8 mouse cellular contexts compared by ENCODE assay signal in the genomic region with DNA sequence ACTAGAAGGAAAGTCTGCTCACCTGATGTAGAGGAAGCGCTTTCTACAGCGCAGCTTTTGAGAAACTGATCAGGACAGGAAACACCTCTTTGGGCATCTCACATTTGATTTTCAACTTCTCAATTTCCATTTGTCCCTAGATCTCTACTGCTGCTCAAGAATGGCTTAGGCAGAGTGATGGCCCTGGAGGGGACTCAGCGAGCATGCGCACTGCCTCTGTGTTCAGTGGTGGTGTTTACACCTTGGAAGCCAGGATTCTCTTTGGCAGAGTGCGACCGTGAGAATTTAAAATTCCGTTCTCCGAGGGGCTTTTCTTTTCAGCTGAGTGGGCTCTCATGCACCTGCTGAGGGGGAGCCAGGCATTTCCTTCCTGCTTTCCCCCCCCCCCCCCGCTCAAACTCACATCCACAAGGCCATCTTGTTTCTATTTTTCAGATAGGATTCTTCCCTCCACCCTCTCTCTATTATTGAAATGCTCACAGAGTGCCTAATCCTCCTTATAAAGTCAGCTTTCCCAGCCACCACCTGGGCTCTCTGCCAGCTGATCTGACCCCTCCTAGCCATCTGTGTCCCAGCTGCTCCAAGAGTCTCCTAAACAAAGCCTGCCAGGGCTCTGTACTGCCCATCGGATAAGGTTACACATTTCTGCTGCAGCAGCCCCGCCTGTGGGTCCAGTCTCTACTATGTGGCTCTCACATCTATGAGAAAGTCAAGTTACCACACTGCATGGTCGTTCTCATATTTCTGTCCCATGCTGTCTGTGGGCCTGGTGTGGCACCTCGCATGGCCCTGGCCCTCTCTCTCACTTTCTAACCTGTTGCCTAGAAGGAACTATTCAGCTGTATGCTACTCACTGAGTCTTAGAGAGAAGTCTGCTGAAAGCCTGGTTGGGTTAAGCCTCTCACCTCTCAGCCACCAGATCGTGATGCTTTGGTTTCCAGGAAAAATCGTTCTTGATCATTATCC.
A peak's percentile ranks its signal among the peaks of the same experiment; 100 is the strongest.
DNase-seq lines count a peak whose midpoint lies in the region; ATAC-seq lines count a peak whose summit lies in the region.

No protein-coding gene starts in this region.

- H3K27ac ChIP-seq in hindbrain, embryonic 11.5 days (ENCODE audit: low read depth, low read length): peak overlapping the region; percentile 65
- peak overlapping the region; percentile 35 for H3K27ac ChIP-seq in lung, embryonic 15.5 days

- 56% methylated on average over 14 of the region's 15 CpGs for WGBS in hindbrain, embryonic 11.5 days
- WGBS in lung, embryonic 15.5 days: 37% methylated on average over 15 of the region's 15 CpGs

- no peak overlapping the region for H3K4me2 ChIP-seq in hindbrain, embryonic 11.5 days (replicated peaks; ENCODE audit: low read depth, low read length)
- H3K4me2 ChIP-seq in lung, embryonic 15.5 days: peak overlapping the region; percentile 8

- no peak overlapping the region for H3K4me3 ChIP-seq in hindbrain, embryonic 11.5 days (ENCODE audit: low read depth, low read length)
- H3K4me3 ChIP-seq in lung, embryonic 15.5 days: no peak overlapping the region

- H3K36me3 ChIP-seq in hindbrain, embryonic 11.5 days (ENCODE audit: control insufficient read depth, insufficient read depth, low read length): no peaks in the 10 kb centered on the region
- H3K36me3 ChIP-seq in lung, embryonic 15.5 days: no peaks in the 10 kb centered on the region

- DNase-seq in 3T3-L1 (ENCODE audit: low read depth, low spot score): peak; percentile 94
- DNase-seq in cerebellum, adult 18-20 months: peak; percentile 12 to 24
- peak; percentile 83 for DNase-seq in forelimb bud, embryonic 11.5 days (ENCODE audit: low read depth, low spot score)
- DNase-seq in hindbrain, embryonic 11.5 days (ENCODE audit: low spot score): peak; percentile 72
- peak; percentile 92 for DNase-seq in retina, postnatal 1 day
- no peak for DNase-seq in layer of hippocampus, postnatal 10 days (ENCODE audit: low spot score in 2 of 2)
- no peak for DNase-seq in thymus, postnatal 36 days

- no peak overlapping the region for H3K9ac ChIP-seq in hindbrain, embryonic 11.5 days (ENCODE audit: low read depth, low read length)
- no peak overlapping the region for H3K9ac ChIP-seq in lung, embryonic 15.5 days

- peak; percentile 87 for ATAC-seq in hindbrain, embryonic 11.5 days (ENCODE audit: low FRiP score)
- peak; percentile 78 for ATAC-seq in lung, embryonic 15.5 days (ENCODE audit: borderline replicate concordance, extremely low read depth, low FRiP score, low TSS enrichment)

- no peaks in the 10 kb centered on the region for H3K9me3 ChIP-seq in hindbrain, embryonic 11.5 days (ENCODE audit: control insufficient read depth, low read length)
- no peaks in the 10 kb centered on the region for H3K9me3 ChIP-seq in lung, embryonic 15.5 days

- peaks cover 3% of the 10 kb centered on the region; the same call in 1 of the 2 replicates for H3K4me1 ChIP-seq in hindbrain, embryonic 11.5 days (replicated peaks; ENCODE audit: control insufficient read depth, insufficient read depth, low read length)
- peaks cover 28% of the 10 kb centered on the region for H3K4me1 ChIP-seq in lung, embryonic 15.5 days

- H3K27me3 ChIP-seq in hindbrain, embryonic 11.5 days (ENCODE audit: control insufficient read depth, insufficient read depth, low read length): no peaks in the 10 kb centered on the region
- H3K27me3 ChIP-seq in lung, embryonic 15.5 days: no peaks in the 10 kb centered on the region

Comparison
In these comparisons a context has a peak if more than half of its experiments do, and no peak if none do; other contexts are left out.
1. DNase-seq: peak in 3T3-L1 (single experiment), cerebellum, adult 18-20 months (2 of 2), forelimb bud, embryonic 11.5 days (single experiment), hindbrain, embryonic 11.5 days (single experiment) and retina, postnatal 1 day (single experiment); none in layer of hippocampus, postnatal 10 days (0 of 2) and thymus, postnatal 36 days (0 of 2).